Mouse (Mus musculus) G1E-ER4 (cell line): ENCODE measurements at regions not wholly inside any gene's neighbourhood (a gene's known extent, or its start where the extent isn't known, plus 50 kb on each side); places are given as distances from the start of the nearest gene placed in this dataset.

Experiments used
- GATA1 ChIP-seq: IDR thresholded peaks from one replicate; pipeline ENCODE4 v1.8.0; 2012; ENCODE audit warnings: low read length, inconsistent platforms

DNA sequence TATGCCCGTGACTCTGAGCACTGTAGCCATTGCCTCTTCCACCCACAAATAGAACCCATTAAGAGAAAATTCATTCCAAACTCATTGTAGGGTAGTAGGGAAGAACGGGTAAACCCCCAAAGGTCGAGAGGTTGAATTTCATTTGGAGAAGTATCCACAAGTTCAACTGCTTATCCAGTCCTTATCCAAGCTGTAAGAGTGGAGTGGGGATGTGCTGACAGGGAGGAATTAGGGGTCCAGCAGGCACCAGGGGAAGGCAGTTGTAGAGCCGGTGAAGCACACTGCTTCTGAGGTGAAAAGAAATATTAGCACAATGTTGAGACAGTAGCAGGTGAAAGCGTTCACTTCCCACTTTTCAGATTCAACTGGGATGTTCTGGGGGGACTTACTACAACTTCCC lies 71.7 kb upstream of the Hand2 start:
- no peak for TF ChIP-seq GATA1
